Mouse (Mus musculus) neural tube, embryonic 14.5 days (tissue): ENCODE results near the gene Fuca1. TPM values are rescaled to one million over a fixed set of nuclear protein-coding genes. Genes with fewer than 3 reads are reported as not detected.

ENCODE experiments used
- ATAC-seq: fragments of 200-750 bp; cut with Nextera tagmentation; 2 replicates; pipeline ENCODE4 v1.8.0; 2017; ENCODE audit warnings: low read depth, mild to moderate bottlenecking, moderate TSS enrichment, moderate library complexity
- H3K27ac ChIP-seq: fragments of 300-500 bp; sonication (generic); 2 replicates; pipeline ENCODE4 v1.5.1; 2014; ENCODE audit warnings: low read depth, mild to moderate bottlenecking, control low read depth, low read length, moderate library complexity, mixed read lengths
- H3K27me3 ChIP-seq: fragments of 300-500 bp; sonication (generic); 2 replicates; pipeline ENCODE4 v1.6.1; 2014; ENCODE audit warnings: low read length; ENCODE audit not compliant: control insufficient read depth, insufficient read depth
- H3K36me3 ChIP-seq: fragments of 300-500 bp; sonication (generic); 2 replicates; pipeline ENCODE4 v1.6.1; 2014; ENCODE audit warnings: low read length, mixed read lengths; ENCODE audit not compliant: control insufficient read depth, insufficient read depth
- H3K4me1 ChIP-seq: fragments of 300-500 bp; sonication (generic); 2 replicates; pipeline ENCODE4 v1.6.1; 2014; ENCODE audit warnings: low read length; ENCODE audit not compliant: control insufficient read depth, insufficient read depth
- H3K4me2 ChIP-seq: fragments of 300-500 bp; sonication (generic); 2 replicates; pipeline ENCODE4 v1.6.1; 2014; ENCODE audit warnings: mild to moderate bottlenecking, low read depth, low read length, control low read depth
- H3K4me3 ChIP-seq: fragments of 300-500 bp; sonication (generic); 2 replicates; pipeline ENCODE4 v1.5.1; 2014; ENCODE audit warnings: low read depth, low read length, control low read depth, mixed read lengths
- H3K9ac ChIP-seq: fragments of 300-500 bp; sonication (generic); replicated peaks from 2 replicates; pipeline ENCODE4 v1.6.1; 2014; ENCODE audit warnings: low read depth, mild to moderate bottlenecking, control low read depth, low read length, mixed read lengths
- H3K9me3 ChIP-seq: fragments of 300-500 bp; sonication (generic); 2 replicates; pipeline ENCODE4 v1.6.1; 2016; ENCODE audit warnings: low read length; ENCODE audit not compliant: control insufficient read depth
- WGBS: fragments of 180-500 bp; shearing (Covaris S2); extraction: QIAGEN DNeasy Blood & Tissue Kit; methylation state at CpG from one replicate; pipeline ENCODE4 v1.1.7; 2014; 5-methylcytosine and 5-hydroxymethylcytosine counted together
- polyA plus RNA-seq: library from polyadenylated mRNA; unstranded; fragments of >200 nt; fragmentation: Nextera tagmentation; extraction: Ambion mirVana; gene quantifications from 2 replicates; pipeline ENCODE4 v1.2.1, GENCODE M21; 2014

Gene Fuca1
- polyA plus RNA-seq, 1 experiment from 2014 or later, result 70.6 TPM

GRCm38 (mm10) chr4:135962946-135963345 lies 42.4 kb downstream of the Fuca1 start:
- H3K4me3 ChIP-seq, result peak overlapping the region; percentile 49
- peaks cover 14% of the 10 kb centered on the region; the same call in 1 of the 2 replicates for H3K4me1 ChIP-seq
- H3K9ac ChIP-seq, result peak overlapping the region; percentile 80
- no peaks in the 10 kb centered on the region for H3K27me3 ChIP-seq
- H3K27ac ChIP-seq, result peak overlapping the region; percentile 88
- ATAC-seq, result 0 out of 2 replicates have a peak, but pooled peaks have one; percentile 5
- peak overlapping the region; percentile 76 for H3K4me2 ChIP-seq
- H3K9me3 ChIP-seq, result no peaks in the 10 kb centered on the region
- peaks cover 18% of the 10 kb centered on the region; the same call in 1 of the 2 replicates for H3K36me3 ChIP-seq
- 7% methylated on average over 15 of the region's 15 CpGs for WGBS

GRCm38 (mm10) chr4:135963457-135964193 lies 43.1 kb downstream of the Fuca1 start, which contains the start of gene Gale:
Gene Gale, plus strand, starts transcription at chr4:135963727.
- Histone ChIP-seq H3K36me3 (peaks cover 25% of the 10 kb centered on the region), H3K9me3 (no peaks in the 10 kb centered on the region), H3K27ac (peak within 1 kb of the TSS; percentile 88), H3K4me2 (peak within 1 kb of the TSS; percentile 76), H3K4me3 (peak within 1 kb of the TSS; percentile 49), H3K4me1 (peaks cover 14% of the 10 kb centered on the region; the same call in 1 of the 2 replicates), H3K27me3 (no peaks in the 10 kb centered on the region), H3K9ac (peak within 1 kb of the TSS; percentile 80)
- ATAC-seq, result peak; percentile 96
- WGBS, result under 1% methylated on average over 56 of the region's 56 CpGs

- 4% methylated on average over 12 of the region's 12 CpGs for WGBS
- ATAC-seq, result no peak
- Histone ChIP-seq H3K9ac (peak overlapping the region; percentile 80), H3K9me3 (no peaks in the 10 kb centered on the region), H3K4me1 (peaks cover 14% of the 10 kb centered on the region; the same call in 1 of the 2 replicates), H3K36me3 (peaks cover 32% of the 10 kb centered on the region), H3K27me3 (no peaks in the 10 kb centered on the region), H3K4me2 (peak overlapping the region; percentile 76), H3K27ac (no peak overlapping the region), H3K4me3 (peak overlapping the region; percentile 49)
These were observed 43.9 kb downstream of the Fuca1 start for GRCm38 (mm10) chr4:135964426-135964825.

- H3K9me3 ChIP-seq, result no peaks in the 10 kb centered on the region
- no peak overlapping the region; the same call in 1 of the 2 replicates for H3K4me3 ChIP-seq
- no peak overlapping the region for H3K4me2 ChIP-seq
- ATAC-seq, result no peak
- no peak overlapping the region for H3K27ac ChIP-seq
- peaks cover 37% of the 10 kb centered on the region for H3K36me3 ChIP-seq
- no peak overlapping the region for H3K9ac ChIP-seq
- peaks cover 14% of the 10 kb centered on the region; the same call in 1 of the 2 replicates for H3K4me1 ChIP-seq
- H3K27me3 ChIP-seq, result no peaks in the 10 kb centered on the region
- 89% methylated on average over 9 of the region's 9 CpGs for WGBS
These were observed 44.6 kb downstream of the Fuca1 start for GRCm38 (mm10) chr4:135965113-135965512.

- 92% methylated on average over 16 of the region's 16 CpGs for WGBS
- no peak for ATAC-seq
- Histone ChIP-seq H3K36me3 (peaks cover 35% of the 10 kb centered on the region), H3K27me3 (no peaks in the 10 kb centered on the region), H3K27ac (no peak overlapping the region), H3K4me3 (no peak overlapping the region), H3K4me2 (no peak overlapping the region), H3K9me3 (no peaks in the 10 kb centered on the region), H3K9ac (no peak overlapping the region), H3K4me1 (peaks cover 15% of the 10 kb centered on the region)
These were observed 45.7 kb downstream of the Fuca1 start for GRCm38 (mm10) chr4:135966283-135966682.

- ATAC-seq, result no peak
- H3K4me3 ChIP-seq, result no peak overlapping the region
- H3K9ac ChIP-seq, result no peak overlapping the region
- no peak overlapping the region for H3K4me2 ChIP-seq
- H3K36me3 ChIP-seq, result peaks cover 31% of the 10 kb centered on the region
- H3K4me1 ChIP-seq, result peaks cover 21% of the 10 kb centered on the region
- H3K9me3 ChIP-seq, result no peaks in the 10 kb centered on the region
- H3K27me3 ChIP-seq, result no peaks in the 10 kb centered on the region
- H3K27ac ChIP-seq, result no peak overlapping the region
- WGBS, result 94% methylated on average over 18 of the region's 18 CpGs
These were observed 46.7 kb downstream of the Fuca1 start for GRCm38 (mm10) chr4:135967086-135967760.

GRCm38 (mm10) chr4:135968271-135968869 lies 47.8 kb downstream of the Fuca1 start:
- H3K36me3 ChIP-seq, result peaks cover 31% of the 10 kb centered on the region
- H3K4me1 ChIP-seq, result peaks cover 18% of the 10 kb centered on the region
- H3K4me3 ChIP-seq, result no peak overlapping the region
- H3K9ac ChIP-seq, result no peak overlapping the region
- ATAC-seq, result no peak
- H3K4me2 ChIP-seq, result no peak overlapping the region
- H3K9me3 ChIP-seq, result no peaks in the 10 kb centered on the region
- H3K27me3 ChIP-seq, result no peaks in the 10 kb centered on the region
- 79% methylated on average over 19 of the region's 19 CpGs for WGBS
- no peak overlapping the region for H3K27ac ChIP-seq

- Histone ChIP-seq H3K4me3 (no peak overlapping the region), H3K9ac (no peak overlapping the region), H3K4me2 (no peak overlapping the region), H3K4me1 (peaks cover 17% of the 10 kb centered on the region), H3K27me3 (no peaks in the 10 kb centered on the region), H3K27ac (no peak overlapping the region), H3K36me3 (peaks cover 31% of the 10 kb centered on the region), H3K9me3 (no peaks in the 10 kb centered on the region)
- WGBS, result 93% methylated on average over 13 of the region's 13 CpGs
- no peak for ATAC-seq
These were observed 48.7 kb downstream of the Fuca1 start for GRCm38 (mm10) chr4:135969070-135969750.
